Mouse (Mus musculus): ENCODE data around the gene Kifc3. TPM values are rescaled to one million over a fixed set of nuclear protein-coding genes. Genes with fewer than 3 reads are reported as not detected.
A peak's percentile ranks its signal among the peaks of the same experiment; 100 is the strongest.

Kifc3 gene
- polyA plus RNA-seq, 1 experiment from 2014 or later: 14.3 TPM

GRCm38 (mm10) chr8:95200001-95200405 is 2.6 kb downstream of the Kifc3 start:
- Histone ChIP-seq H3K4me3 (replicated peaks) (no peak overlapping the region), H3K27ac (no peak overlapping the region), H3K36me3 (no peaks in the 10 kb centered on the region), H3K27me3 (no peaks in the 10 kb centered on the region), H3K4me2 (replicated peaks) (no peak overlapping the region), H3K9me3 (no peaks in the 10 kb centered on the region), H3K4me1 (replicated peaks) (no peaks in the 10 kb centered on the region), H3K9ac (replicated peaks) (0 out of 2 replicates have a peak overlapping the region, but pooled peaks have one; percentile 36)
- no peak for ATAC-seq
- WGBS: 82% methylated on average over 9 of the region's 9 CpGs

DNA sequence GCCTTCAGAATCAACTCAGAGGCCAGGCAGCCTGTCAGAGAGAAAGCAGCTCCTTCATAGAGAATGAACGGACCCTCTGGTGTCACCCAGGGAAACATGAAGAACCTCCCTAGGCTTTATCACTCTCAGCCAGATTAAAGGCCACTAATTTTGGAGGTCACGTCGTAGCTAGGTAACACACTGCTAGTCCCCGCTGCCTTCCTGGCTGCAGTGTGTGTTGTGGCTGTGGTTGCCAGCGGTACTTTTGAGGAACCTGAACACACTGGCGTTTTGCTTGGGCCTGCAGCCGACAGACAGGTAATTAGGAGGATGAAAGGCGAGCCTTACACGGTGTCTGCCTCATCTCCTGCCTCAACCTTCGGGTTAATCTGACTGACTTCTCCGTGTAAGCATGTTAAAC is 6.9 kb downstream of the Kifc3 start:
- H3K4me2 ChIP-seq (replicated peaks): no peak overlapping the region
- H3K4me3 ChIP-seq (replicated peaks): no peak overlapping the region
- H3K27ac ChIP-seq: no peak overlapping the region
- H3K36me3 ChIP-seq: no peaks in the 10 kb centered on the region
- H3K9me3 ChIP-seq: no peaks in the 10 kb centered on the region
- H3K9ac ChIP-seq (replicated peaks): no peak overlapping the region
- ATAC-seq: no peak
- no peaks in the 10 kb centered on the region for H3K27me3 ChIP-seq
- WGBS: 81% methylated on average over 11 of the region's 11 CpGs
- H3K4me1 ChIP-seq (replicated peaks): no peaks in the 10 kb centered on the region

- Histone ChIP-seq H3K4me2 (replicated peaks) (no peak overlapping the region), H3K9ac (replicated peaks) (no peak overlapping the region), H3K27ac (no peak overlapping the region), H3K4me1 (replicated peaks) (no peaks in the 10 kb centered on the region), H3K4me3 (replicated peaks) (no peak overlapping the region), H3K9me3 (no peaks in the 10 kb centered on the region), H3K36me3 (no peaks in the 10 kb centered on the region), H3K27me3 (no peaks in the 10 kb centered on the region)
- ATAC-seq: no peak
- WGBS: 91% methylated on average over 9 of the region's 9 CpGs
These were observed 11.0 kb downstream of the Kifc3 start for GRCm38 (mm10) chr8:95191497-95192175.

DNA sequence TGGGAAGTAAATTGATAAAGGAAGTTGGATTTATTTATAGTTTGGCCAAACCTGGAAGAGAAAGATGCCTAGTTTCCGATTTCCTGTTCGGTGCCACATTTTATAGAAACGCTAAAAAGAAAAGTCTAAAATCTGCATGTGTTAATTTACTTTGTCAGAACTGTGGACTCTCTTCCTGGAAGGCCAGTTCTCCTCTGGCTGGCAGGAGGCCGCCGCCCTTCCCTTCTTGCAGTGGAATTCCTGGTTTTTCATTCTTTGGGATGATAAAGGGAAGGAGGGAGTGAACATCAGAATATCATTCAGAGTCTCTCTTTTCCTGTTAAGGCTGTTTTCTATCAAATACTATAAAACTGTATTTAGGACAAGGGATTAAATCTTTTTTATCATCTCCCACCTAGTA is 15.0 kb downstream of the Kifc3 start:
- H3K27ac ChIP-seq: no peak overlapping the region
- no peaks in the 10 kb centered on the region for H3K27me3 ChIP-seq
- 82% methylated on average over 5 of the region's 5 CpGs for WGBS
- H3K4me3 ChIP-seq (replicated peaks): no peak overlapping the region
- no peaks in the 10 kb centered on the region for H3K36me3 ChIP-seq
- no peaks in the 10 kb centered on the region for H3K9me3 ChIP-seq
- no peaks in the 10 kb centered on the region; the same call in 1 of the 2 replicates for H3K4me1 ChIP-seq (replicated peaks)
- no peak overlapping the region for H3K4me2 ChIP-seq (replicated peaks)
- no peak overlapping the region for H3K9ac ChIP-seq (replicated peaks)
- ATAC-seq: no peak

DNA sequence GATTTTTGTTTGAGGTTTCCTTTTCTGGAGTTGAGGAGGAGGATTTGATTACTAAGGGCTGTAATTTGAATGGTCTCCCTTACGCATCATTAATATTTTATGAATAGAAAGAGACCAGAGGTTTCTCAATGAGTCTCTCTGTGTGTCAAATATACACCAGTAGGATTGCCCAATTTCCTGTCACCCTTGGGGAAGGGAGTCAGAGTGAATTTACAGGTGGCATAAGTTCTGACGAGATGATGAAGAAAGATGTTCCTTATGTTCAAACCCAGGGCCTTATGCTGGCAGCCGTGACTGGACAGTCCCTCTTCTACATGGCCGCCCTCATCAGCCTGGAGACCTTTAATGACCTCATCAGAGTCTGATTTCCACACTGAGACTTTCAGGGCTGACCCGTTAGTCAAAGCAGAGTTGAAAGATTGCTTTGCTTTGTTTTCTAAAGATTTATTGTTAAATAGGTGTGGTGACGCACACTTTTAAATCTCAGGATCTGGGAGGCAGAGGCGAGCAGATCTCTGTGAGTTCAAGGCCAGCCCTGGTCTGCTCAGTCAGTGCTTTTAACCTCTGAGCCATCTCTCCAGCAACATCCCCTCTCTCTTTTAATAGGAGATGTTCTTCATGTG is 16.6 kb downstream of the Kifc3 start:
- no peak for ATAC-seq
- H3K4me1 ChIP-seq (replicated peaks): no peaks in the 10 kb centered on the region; the same call in 1 of the 2 replicates
- no peak overlapping the region for H3K4me3 ChIP-seq (replicated peaks)
- H3K36me3 ChIP-seq: no peaks in the 10 kb centered on the region
- no peak overlapping the region for H3K9ac ChIP-seq (replicated peaks)
- WGBS: 85% methylated on average over 7 of the region's 7 CpGs
- H3K27ac ChIP-seq: no peak overlapping the region
- H3K27me3 ChIP-seq: no peaks in the 10 kb centered on the region
- no peak overlapping the region for H3K4me2 ChIP-seq (replicated peaks)
- H3K9me3 ChIP-seq: no peaks in the 10 kb centered on the region

- H3K4me3 ChIP-seq (replicated peaks): no peak overlapping the region
- no peaks in the 10 kb centered on the region; the same call in 1 of the 2 replicates for H3K4me1 ChIP-seq (replicated peaks)
- H3K27me3 ChIP-seq: no peaks in the 10 kb centered on the region
- no peak overlapping the region for H3K4me2 ChIP-seq (replicated peaks)
- H3K27ac ChIP-seq: no peak overlapping the region
- ATAC-seq: no peak
- H3K9ac ChIP-seq (replicated peaks): no peak overlapping the region
- 42% methylated on average over 10 of the region's 10 CpGs for WGBS
- H3K36me3 ChIP-seq: no peaks in the 10 kb centered on the region
- H3K9me3 ChIP-seq: no peaks in the 10 kb centered on the region
These were observed 17.5 kb downstream of the Kifc3 start for GRCm38 (mm10) chr8:95185104-95185503.

- H3K9me3 ChIP-seq: no peaks in the 10 kb centered on the region
- H3K4me2 ChIP-seq (replicated peaks): no peak overlapping the region
- H3K27me3 ChIP-seq: no peaks in the 10 kb centered on the region
- H3K36me3 ChIP-seq: no peaks in the 10 kb centered on the region
- WGBS: 65% methylated on average over 12 of the region's 12 CpGs
- ATAC-seq: no peak
- no peak overlapping the region for H3K4me3 ChIP-seq (replicated peaks)
- H3K4me1 ChIP-seq (replicated peaks): no peaks in the 10 kb centered on the region; the same call in 1 of the 2 replicates
- H3K27ac ChIP-seq: no peak overlapping the region
- H3K9ac ChIP-seq (replicated peaks): no peak overlapping the region
These were observed 18.4 kb downstream of the Kifc3 start for GRCm38 (mm10) chr8:95184171-95184570.

- Histone ChIP-seq H3K27ac (no peak overlapping the region), H3K36me3 (no peaks in the 10 kb centered on the region), H3K27me3 (no peaks in the 10 kb centered on the region), H3K4me3 (replicated peaks) (no peak overlapping the region), H3K9ac (replicated peaks) (no peak overlapping the region), H3K4me1 (replicated peaks) (no peaks in the 10 kb centered on the region; the same call in 1 of the 2 replicates), H3K9me3 (no peaks in the 10 kb centered on the region), H3K4me2 (replicated peaks) (no peak overlapping the region)
- 70% methylated on average over 7 of the region's 7 CpGs for WGBS
- no peak for ATAC-seq
These were observed 20.8 kb downstream of the Kifc3 start for GRCm38 (mm10) chr8:95181850-95182249.

GRCm38 (mm10) chr8:95178191-95178590 is 24.4 kb downstream of the Kifc3 start:
- Histone ChIP-seq H3K36me3 (no peaks in the 10 kb centered on the region), H3K27ac (no peak overlapping the region), H3K4me3 (replicated peaks) (no peak overlapping the region), H3K4me1 (replicated peaks) (peaks cover 20% of the 10 kb centered on the region), H3K27me3 (no peaks in the 10 kb centered on the region), H3K9ac (replicated peaks) (no peak overlapping the region), H3K9me3 (no peaks in the 10 kb centered on the region), H3K4me2 (replicated peaks) (no peak overlapping the region)
- no peak for ATAC-seq
- WGBS: 78% methylated on average over 4 of the region's 4 CpGs

- Histone ChIP-seq H3K27ac (0 out of 2 replicates have a peak overlapping the region, but pooled peaks have one; percentile 94), H3K36me3 (no peaks in the 10 kb centered on the region)
- ATAC-seq: no peak
These were observed 25.6 kb downstream of the Kifc3 start for GRCm38 (mm10) chr8:95176985-95177384.

GRCm38 (mm10) chr8:95175808-95176207 is 26.8 kb downstream of the Kifc3 start:
- no peaks in the 10 kb centered on the region for H3K36me3 ChIP-seq
- H3K9me3 ChIP-seq: no peaks in the 10 kb centered on the region
- peak overlapping the region; percentile 94 for H3K27ac ChIP-seq
- WGBS: 19% methylated on average over 18 of the region's 18 CpGs
- no peak overlapping the region for H3K4me3 ChIP-seq (replicated peaks)
- peak overlapping the region; percentile 44; the same call in 1 of the 2 replicates for H3K9ac ChIP-seq (replicated peaks)
- H3K27me3 ChIP-seq: no peaks in the 10 kb centered on the region
- peak; percentile 96 for ATAC-seq
- H3K4me1 ChIP-seq (replicated peaks): peaks cover 20% of the 10 kb centered on the region
- H3K4me2 ChIP-seq (replicated peaks): peak overlapping the region; percentile 16; the same call in 1 of the 2 replicates

More at GRCm38 (mm10) chr8:95176985-95177384, 25.6 kb downstream of the Kifc3 start:
- no peaks in the 10 kb centered on the region for H3K27me3 ChIP-seq
- H3K9me3 ChIP-seq: no peaks in the 10 kb centered on the region
- H3K9ac ChIP-seq (replicated peaks): no peak overlapping the region
- no peak overlapping the region for H3K4me2 ChIP-seq (replicated peaks)
- peaks cover 20% of the 10 kb centered on the region for H3K4me1 ChIP-seq (replicated peaks)
- no peak overlapping the region for H3K4me3 ChIP-seq (replicated peaks)
- WGBS: 87% methylated on average over 6 of the region's 6 CpGs

- H3K9me3 ChIP-seq: no peaks in the 10 kb centered on the region
- WGBS: 35% methylated on average over 5 of the region's 5 CpGs
- peak overlapping the region; percentile 44; the same call in 1 of the 2 replicates for H3K9ac ChIP-seq (replicated peaks)
- no peaks in the 10 kb centered on the region for H3K36me3 ChIP-seq
- H3K4me3 ChIP-seq (replicated peaks): no peak overlapping the region
- H3K27me3 ChIP-seq: no peaks in the 10 kb centered on the region
- H3K4me2 ChIP-seq (replicated peaks): peak overlapping the region; percentile 16; the same call in 1 of the 2 replicates
- peaks cover 20% of the 10 kb centered on the region for H3K4me1 ChIP-seq (replicated peaks)
- peak overlapping the region; percentile 94 for H3K27ac ChIP-seq
- ATAC-seq: peak; percentile 71
These were observed 27.3 kb downstream of the Kifc3 start for GRCm38 (mm10) chr8:95175306-95175705.
